Mouse (Mus musculus) testis, adult 2 months (tissue): Measurements from ENCODE around the gene Cpsf3. TPM values are rescaled to one million over a fixed set of nuclear protein-coding genes. Genes with fewer than 3 reads are reported as not detected.
A peak's percentile ranks its signal among the peaks of the same experiment; 100 is the strongest.

Experiments
- H3K27ac ChIP-seq: fragments of 200-500 bp; 2 replicates; pipeline ENCODE4 v1.5.1; 2012; ENCODE audit warnings: low read depth, low read length; ENCODE audit not compliant: control insufficient read depth, insufficient read depth
- H3K27me3 ChIP-seq: fragments of 200-500 bp; 2 replicates; pipeline ENCODE4 v1.6.1; 2012; ENCODE audit warnings: mild to moderate bottlenecking, low read length, moderate library complexity; ENCODE audit not compliant: control insufficient read depth, insufficient read depth
- H3K36me3 ChIP-seq: fragments of 200-500 bp; 2 replicates; pipeline ENCODE4 v1.6.1; 2012; ENCODE audit warnings: mild to moderate bottlenecking, low read length; ENCODE audit not compliant: control insufficient read depth, insufficient read depth
- H3K4me1 ChIP-seq: fragments of 200-500 bp; 2 replicates; pipeline ENCODE4 v1.6.1; 2012; ENCODE audit warnings: low read length; ENCODE audit not compliant: control insufficient read depth, insufficient read depth
- H3K4me3 ChIP-seq: fragments of 200-500 bp; 2 replicates; pipeline ENCODE4 v1.5.1; 2012; ENCODE audit warnings: low read depth, mild to moderate bottlenecking, low read length, moderate library complexity, mixed read lengths; ENCODE audit not compliant: control insufficient read depth
- CTCF ChIP-seq: fragments of 200-500 bp; IDR thresholded peaks from 2 replicates; pipeline ENCODE4 v1.5.1; 2012; ENCODE audit warnings: low read depth, mild to moderate bottlenecking, inconsistent platforms, low read length, moderate library complexity; ENCODE audit not compliant: control insufficient read depth, insufficient read depth, insufficient replicate concordance
- POLR2A ChIP-seq: fragments of 200-500 bp; IDR thresholded peaks from 2 replicates; pipeline ENCODE4 v1.6.1; 2012; ENCODE audit warnings: low read depth, mild to moderate bottlenecking, inconsistent platforms, low read length, moderate library complexity; ENCODE audit not compliant: control insufficient read depth
- polyA plus RNA-seq: library from polyadenylated mRNA; depleted of rRNA; stranded (reverse); fragments of >200 nt; gene quantifications from 2 replicates; pipeline ENCODE4 v1.2.3, GENCODE M21; 2012

The Cpsf3 gene
- polyA plus RNA-seq, 1 experiment, result 21.6 TPM

DNA sequence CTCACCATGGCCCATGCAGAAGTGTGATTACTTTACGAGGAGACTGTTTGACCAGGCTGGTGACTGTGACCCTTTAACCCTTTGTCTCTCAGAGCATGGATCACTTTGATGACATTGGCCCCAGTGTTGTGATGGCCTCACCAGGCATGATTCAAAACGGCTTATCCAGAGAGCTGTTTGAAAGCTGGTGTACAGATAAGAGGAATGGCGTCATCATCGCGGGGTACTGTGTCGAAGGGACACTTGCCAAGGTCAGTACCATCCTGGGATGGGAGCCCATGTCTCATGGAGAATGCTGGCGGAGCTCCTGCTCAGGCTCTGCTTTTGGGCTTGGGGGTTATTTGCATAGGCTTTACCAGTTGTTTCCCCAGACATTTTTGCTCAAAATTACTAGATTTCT is 16.1 kb downstream of the Cpsf3 start:
- Histone ChIP-seq H3K27ac (no peak overlapping the region), H3K4me1 (no peaks in the 10 kb centered on the region), H3K4me3 (peak overlapping the region; percentile 27), H3K27me3 (no peaks in the 10 kb centered on the region), H3K36me3 (peaks cover 4% of the 10 kb centered on the region)
- TF ChIP-seq CTCF (no peak), POLR2A (no peak)

DNA sequence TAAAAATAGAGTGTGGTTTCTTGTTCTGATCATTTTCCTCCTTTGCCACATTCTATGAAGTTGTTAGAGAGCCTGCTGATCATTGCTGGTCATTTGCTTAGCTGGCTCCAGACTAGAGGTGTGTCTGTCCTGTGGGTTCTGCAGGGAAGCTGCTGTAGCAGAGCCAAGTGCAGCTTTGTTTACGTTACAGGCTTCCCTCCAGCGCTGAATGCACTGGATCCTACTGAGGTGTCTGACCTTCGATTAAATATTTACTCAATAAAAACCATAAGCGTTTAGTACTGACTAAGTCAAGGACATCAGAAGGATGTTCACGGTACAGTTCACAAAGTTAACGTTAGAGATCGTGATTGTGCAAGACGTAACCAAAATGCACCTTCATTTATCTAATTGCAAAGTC is 16.7 kb downstream of the Cpsf3 start:
- Histone ChIP-seq H3K4me3 (no peak overlapping the region), H3K36me3 (peaks cover 4% of the 10 kb centered on the region), H3K4me1 (no peaks in the 10 kb centered on the region), H3K27me3 (no peaks in the 10 kb centered on the region), H3K27ac (no peak overlapping the region)
- TF ChIP-seq POLR2A (no peak), CTCF (no peak)

- Histone ChIP-seq H3K27me3 (no peaks in the 10 kb centered on the region), H3K36me3 (peaks cover 4% of the 10 kb centered on the region), H3K4me3 (no peak overlapping the region), H3K4me1 (no peaks in the 10 kb centered on the region), H3K27ac (no peak overlapping the region)
- TF ChIP-seq POLR2A (no peak), CTCF (no peak)
Measured at GRCm38 (mm10) chr12:21302361-21302783, 17.2 kb downstream of the Cpsf3 start.

DNA sequence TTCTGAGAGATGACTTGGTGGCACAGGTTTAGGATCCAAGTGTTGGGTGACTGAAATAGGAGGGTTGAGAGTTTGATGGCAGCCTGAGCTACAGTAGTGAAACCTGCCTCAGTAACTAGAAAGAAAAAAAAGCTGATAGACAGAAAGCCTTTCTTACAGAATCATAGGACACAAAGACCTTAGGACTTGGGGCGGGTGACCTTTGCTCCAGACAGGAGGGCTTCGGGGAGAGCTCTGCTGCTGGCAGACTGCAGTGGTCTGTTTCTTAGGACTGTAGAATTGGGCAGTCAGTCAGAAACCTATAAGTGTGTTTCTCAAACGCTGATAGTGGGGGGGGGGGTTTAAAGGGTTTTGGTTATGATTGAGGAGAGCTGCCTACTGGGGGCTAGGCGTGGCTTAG is 20.6 kb downstream of the Cpsf3 start:
- TF ChIP-seq POLR2A (no peak), CTCF (no peak)
- no peaks in the 10 kb centered on the region; the same call in none of the 2 replicates for H3K36me3 ChIP-seq

GRCm38 (mm10) chr12:21306721-21307120 is 21.5 kb downstream of the Cpsf3 start:
- Histone ChIP-seq H3K4me1 (no peaks in the 10 kb centered on the region), H3K36me3 (no peaks in the 10 kb centered on the region; the same call in none of the 2 replicates), H3K27ac (no peak overlapping the region), H3K4me3 (no peak overlapping the region), H3K27me3 (no peaks in the 10 kb centered on the region)
- TF ChIP-seq CTCF (no peak), POLR2A (no peak)

More for the DNA sequence above, 20.6 kb downstream of the Cpsf3 start:
- no peak overlapping the region for H3K27ac ChIP-seq
- H3K27me3 ChIP-seq, result no peaks in the 10 kb centered on the region
- no peaks in the 10 kb centered on the region for H3K4me1 ChIP-seq
- no peak overlapping the region for H3K4me3 ChIP-seq

DNA sequence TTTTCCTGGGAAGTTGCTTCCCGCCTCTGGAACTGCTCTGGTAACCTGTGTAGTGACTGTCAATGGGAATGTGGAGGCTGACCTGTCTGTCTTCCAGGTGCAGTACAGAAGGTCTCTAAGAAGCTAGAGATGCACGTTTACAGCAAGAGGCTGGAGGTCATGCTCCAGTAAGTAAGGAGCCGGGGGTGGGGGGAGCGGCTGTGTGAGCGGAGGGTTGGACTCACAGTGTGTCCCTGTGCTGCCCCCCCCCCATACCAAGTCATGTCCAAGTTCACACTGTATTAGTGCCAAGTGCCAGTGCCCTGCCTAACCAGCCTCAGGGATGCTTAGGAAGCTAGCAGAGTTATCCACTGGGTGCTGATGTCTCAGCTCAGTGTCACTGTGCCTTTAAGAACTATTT is 27.0 kb downstream of the Cpsf3 start:
- H3K27me3 ChIP-seq, result no peaks in the 10 kb centered on the region
- peaks cover 4% of the 10 kb centered on the region for H3K4me1 ChIP-seq
- no peaks in the 10 kb centered on the region; the same call in 1 of the 2 replicates for H3K36me3 ChIP-seq
- no peak overlapping the region for H3K27ac ChIP-seq
- TF ChIP-seq CTCF (no peak), POLR2A (no peak)
- H3K4me3 ChIP-seq, result no peak overlapping the region

DNA sequence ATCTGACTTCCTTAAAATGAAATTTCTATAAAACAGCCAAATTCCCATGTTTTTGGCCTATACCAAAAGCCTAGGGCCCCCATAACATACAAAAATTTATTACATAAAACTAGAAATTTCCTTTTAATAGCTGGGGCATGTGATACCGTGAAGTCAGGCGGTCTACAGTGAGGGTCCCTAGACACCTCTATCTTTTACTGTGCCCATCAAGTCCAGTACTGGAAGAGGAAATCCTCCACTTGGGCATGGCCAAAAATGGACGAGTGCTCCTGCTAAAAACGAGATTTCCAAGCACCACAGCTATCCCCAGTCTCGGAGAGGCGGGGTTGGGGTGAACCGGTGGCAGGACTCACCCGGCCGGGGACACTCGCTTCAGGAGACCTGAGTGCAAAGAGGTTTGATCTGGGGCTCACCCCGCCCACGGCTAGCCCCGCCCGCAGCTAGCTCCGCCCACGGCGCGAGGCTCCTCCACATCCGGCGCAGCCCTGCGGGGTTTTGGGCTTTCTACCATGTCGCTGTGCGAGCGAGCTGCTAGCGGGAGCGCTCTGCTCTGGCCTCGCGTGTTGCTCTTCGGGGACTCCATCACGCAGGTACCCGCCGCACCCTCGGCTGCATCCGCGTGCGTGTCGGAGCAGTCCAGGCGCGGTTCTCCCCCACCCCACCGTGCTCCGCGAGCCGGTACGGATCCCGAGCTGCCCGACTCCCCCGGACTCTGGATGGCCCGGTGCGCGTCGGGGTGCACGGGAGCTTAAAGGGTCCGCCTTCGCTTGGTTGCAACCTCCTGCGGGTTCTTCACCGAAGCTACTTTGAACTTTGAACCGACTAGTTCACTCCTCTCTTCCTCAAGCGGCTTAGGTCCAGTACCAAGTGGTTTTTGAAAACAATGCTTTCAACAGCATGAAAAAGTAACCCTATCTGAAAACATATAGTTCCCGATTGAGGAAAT is 31.0 kb downstream of the Cpsf3 start, which contains the start of gene Iah1:
TSS of gene Iah1 (plus strand) at position 467 of the 946 bp plus-strand sequence.
- peak within 1 kb of the TSS; percentile 97 for H3K4me3 ChIP-seq
- TF ChIP-seq CTCF (no peak), POLR2A (peak; percentile 64; the same call in 1 of the 2 replicates)
- peak within 1 kb of the TSS; percentile 71 for H3K27ac ChIP-seq
- no peaks in the 10 kb centered on the region for H3K27me3 ChIP-seq
- H3K4me1 ChIP-seq, result peaks cover 5% of the 10 kb centered on the region
- H3K36me3 ChIP-seq, result no peaks in the 10 kb centered on the region
